Mouse (Mus musculus) adrenal gland, adult 8-10 months (tissue): ENCODE results near the gene Naip5. TPM values are rescaled to one million over a fixed set of nuclear protein-coding genes. Genes with fewer than 3 reads are reported as not detected.
"Not testable (repeated sequence)": the region's sequence is repeated elsewhere in the genome, so short reads cannot be mapped to it uniquely, and the experiment has no call there.

Experiments used
- DNase-seq: peaks from one replicate; pipeline ENCODE4 v3.0.0; 2022
- total RNA-seq, 4 experiments: library from RNA; stranded (reverse); gene quantifications; 2 replicates each; pipeline ENCODE4 v1.2.4; 2022

Gene Naip5
- 1 to 10 TPM; 2.7 to 8.3 (median 5.7) TPM for total RNA-seq

GRCm38 (mm10) chr13:100246223-100246622, at the start of gene Naip5:
Gene Naip5 (minus strand): TSS chr13:100246323.
- not testable (repeated sequence) for DNase-seq

DNA sequence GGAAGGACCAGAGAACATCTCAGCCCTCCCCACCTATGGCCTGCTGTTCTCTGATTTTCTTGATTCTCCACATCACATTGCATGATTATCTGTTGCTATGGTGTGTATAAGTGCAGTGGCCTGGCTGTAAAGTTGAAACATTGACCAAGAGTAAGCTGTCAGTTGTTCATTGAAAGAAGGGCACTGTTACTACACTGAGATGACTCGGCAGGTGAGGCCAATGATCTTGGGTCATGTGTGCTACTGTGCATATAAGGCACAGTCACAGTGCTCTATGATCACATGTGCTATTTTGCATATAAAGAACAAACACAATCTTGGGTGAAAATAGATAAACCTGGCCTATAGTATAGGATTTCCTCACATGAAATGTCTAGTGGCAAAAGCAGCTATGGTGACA, 38.5 kb upstream of the Naip5 start:
- DNase-seq, result no peak

GRCm38 (mm10) chr13:100271474-100272132, 25.5 kb upstream of the Naip5 start:
- not testable (repeated sequence) for DNase-seq

DNA sequence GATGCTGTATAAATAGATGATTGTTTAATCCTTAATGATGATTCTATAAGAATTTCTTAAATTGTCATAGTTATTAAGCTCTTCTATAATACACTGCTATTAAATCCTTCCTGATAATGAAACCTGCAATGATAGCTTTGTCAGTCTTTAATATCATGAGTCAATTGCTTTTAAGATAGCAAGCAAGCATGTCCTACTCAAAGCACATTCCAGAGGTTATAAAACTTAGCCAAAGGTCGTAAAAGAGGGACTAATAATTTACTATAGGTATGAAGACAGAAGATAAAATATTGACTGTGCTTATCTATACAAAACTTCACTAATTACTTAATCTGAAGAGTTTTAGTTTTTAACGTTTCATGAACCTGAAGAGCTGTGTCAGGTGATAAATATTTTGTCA, 10.9 kb upstream of the Naip5 start:
- DNase-seq, result not testable (repeated sequence)

DNA sequence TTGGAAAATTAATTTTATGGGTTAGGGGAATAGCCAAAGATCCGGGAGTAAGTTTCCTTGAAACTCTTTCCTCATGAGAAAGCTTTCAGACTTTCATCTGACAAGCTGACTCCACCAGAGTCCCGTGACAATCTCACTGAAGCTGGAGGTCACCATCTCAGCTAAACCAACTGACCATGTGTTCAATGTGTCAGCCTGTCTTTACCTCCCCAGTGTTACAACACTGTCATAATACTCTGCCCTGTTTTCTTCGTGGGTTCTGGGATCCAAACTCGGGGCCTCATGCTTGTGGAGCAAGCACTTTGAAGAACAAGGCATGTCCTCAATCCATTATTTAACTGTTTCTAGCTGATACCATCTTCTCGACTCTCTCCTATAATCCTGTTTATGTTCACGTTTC, 9.8 kb upstream of the Naip5 start:
- not testable (repeated sequence) for DNase-seq

DNA sequence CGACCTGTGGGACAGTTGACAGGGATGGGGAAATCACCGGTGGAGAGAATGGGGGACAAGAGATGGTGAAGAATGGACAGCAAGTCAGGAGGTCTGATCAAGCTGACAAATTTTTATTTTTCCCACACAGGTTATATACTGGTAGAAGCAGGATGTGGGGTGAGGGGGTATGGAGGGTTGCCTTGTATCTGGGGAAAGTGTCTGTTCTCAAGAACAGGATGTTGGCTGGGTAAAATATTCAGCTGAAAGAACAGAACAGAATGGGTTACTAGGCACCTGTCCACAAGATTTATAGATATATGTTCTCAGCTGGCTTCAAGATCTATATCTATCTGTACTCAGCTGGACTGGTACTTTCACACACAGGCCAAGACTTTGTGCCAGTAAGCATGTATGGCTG, 5.8 kb upstream of the Naip5 start:
- DNase-seq, result not testable (repeated sequence)

GRCm38 (mm10) chr13:100246896-100247519, 885 bp upstream of the Naip5 start:
- DNase-seq, result not testable (repeated sequence)

- peak; percentile 35 for DNase-seq
Measured at GRCm38 (mm10) chr13:100243702-100244101, 2.4 kb downstream of the Naip5 start.

DNA sequence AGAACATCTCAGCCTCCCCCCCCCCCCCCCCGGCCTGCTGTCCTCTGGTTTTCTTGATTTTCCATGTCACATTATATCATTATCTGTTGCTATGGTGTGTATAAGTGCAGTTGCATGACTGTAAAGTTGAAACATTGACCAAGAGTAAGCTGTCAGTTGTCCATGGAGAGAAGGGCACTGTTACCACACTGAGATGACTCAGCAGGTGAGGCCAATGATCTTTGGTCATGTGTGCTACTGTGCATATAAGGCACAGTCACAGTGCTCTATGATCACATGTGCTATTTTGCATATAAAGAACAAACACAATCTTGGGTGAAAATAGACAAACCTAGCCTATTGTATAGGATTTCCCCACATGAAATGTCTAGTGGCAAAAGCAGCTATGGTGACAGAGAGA, 32.4 kb downstream of the Naip5 start:
- not testable (repeated sequence) for DNase-seq

DNA sequence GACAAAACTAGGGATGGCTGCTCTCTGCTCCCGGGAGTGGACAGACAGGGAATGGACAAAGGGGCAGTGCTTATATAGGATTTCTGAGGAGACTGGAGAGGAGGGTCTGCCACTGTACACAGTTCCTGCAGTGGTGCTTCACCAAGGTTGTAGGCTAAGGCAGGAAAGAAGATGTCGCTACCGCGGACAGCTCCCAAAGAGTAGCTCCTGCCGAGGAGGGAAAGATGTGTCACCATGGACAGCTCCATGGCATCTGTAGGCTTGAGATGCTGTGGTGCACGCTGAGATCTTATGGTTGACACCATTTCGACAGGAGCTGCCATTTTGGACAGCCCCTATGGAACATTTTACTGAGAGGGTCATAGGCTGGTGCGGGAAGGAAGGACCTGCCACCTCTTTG, 35.6 kb downstream of the Naip5 start:
- peak; percentile 29 for DNase-seq

GRCm38 (mm10) chr13:100203319-100203718, 42.8 kb downstream of the Naip5 start:
- no peak for DNase-seq

- DNase-seq, result not testable (repeated sequence)
Measured at GRCm38 (mm10) chr13:100201659-100202333, 44.3 kb downstream of the Naip5 start, which contains the start of gene Naip2. Gene Naip2 (minus strand): TSS chr13:100202092.

- DNase-seq, result no peak
Measured at GRCm38 (mm10) chr13:100200778-100201177, 45.3 kb downstream of the Naip5 start.

DNA sequence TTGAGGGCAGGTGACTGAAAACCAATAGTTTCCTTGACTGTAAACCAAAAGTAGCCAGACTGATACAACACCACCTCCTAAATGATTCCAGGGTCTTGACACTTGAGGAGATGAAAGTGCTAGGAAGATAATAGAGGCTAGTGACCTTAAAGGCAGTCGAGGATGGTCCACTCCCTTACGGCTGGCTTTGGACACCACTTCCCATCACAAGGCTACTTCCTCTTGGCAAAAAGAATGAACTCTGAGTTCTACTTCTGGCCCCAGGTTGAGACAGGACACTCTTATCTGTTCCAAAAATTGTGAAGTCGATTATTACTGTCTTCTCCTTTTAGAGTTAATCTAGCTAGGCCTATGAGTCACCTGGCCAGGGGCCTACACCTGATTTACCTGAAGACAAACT, 50.7 kb downstream of the Naip5 start:
- no peak for DNase-seq

- not testable (repeated sequence) for DNase-seq
Measured at GRCm38 (mm10) chr13:100183111-100183510, 63.0 kb downstream of the Naip5 start.

- not testable (repeated sequence) for DNase-seq
Measured at GRCm38 (mm10) chr13:100174360-100174759, 71.8 kb downstream of the Naip5 start.

DNA sequence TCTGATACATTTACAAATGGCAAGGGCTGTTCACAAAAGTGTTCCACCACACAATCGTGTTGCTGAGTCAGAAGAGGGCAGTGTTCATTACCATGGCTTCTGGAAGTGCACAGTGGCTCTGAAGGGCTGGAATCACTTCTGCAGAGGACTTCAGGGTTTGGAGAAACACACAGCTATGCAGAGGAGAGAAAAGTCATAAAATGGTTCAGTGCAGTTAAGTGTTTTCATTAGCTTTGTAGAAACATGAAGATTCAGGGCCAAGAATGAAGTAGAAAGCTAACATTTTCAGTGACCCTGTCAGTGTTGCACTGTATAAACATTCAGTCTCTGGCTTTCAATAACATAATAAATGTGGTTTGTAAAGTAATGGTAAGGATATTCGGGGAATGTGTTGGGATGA, 79.7 kb downstream of the Naip5 start:
- not testable (repeated sequence) for DNase-seq

DNA sequence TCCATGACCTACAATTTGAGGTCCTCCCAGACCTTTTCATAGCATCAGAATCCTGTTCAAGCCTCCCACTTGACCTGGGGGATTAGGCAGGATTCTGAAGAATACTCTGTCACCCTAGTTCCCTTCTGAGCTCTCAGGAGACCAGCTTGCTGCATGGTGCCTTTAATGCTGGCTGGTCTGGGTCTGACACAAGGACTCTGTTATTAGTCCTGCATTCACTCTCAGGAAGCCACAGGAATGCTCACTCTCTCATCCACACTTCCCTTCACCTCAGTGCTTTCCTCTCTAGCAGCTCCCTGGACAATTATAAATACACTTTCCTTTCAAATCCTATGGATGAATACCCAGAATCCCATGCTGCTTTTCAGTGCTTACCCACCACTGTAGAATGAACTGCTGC, 83.7 kb downstream of the Naip5 start:
- DNase-seq, result not testable (repeated sequence)

Other genes with a start within 250 kb of the Naip5 start
- gene Mccc2, start 230.7 kb downstream of the Naip5 start, total RNA-seq, result 10 to 100 TPM; 61.2 to 74.3 (median 66.4) TPM
- 10 to 100 TPM; 26.9 to 35.3 (median 30.5) TPM for gene Bdp1, start 142.3 kb downstream of the Naip5 start, total RNA-seq
- 10 to 100 TPM in 2 of 4 experiments, 1 to 10 TPM in 2; 7.7 to 20.8 (median 10.1) TPM for gene Serf1, start 138.3 kb downstream of the Naip5 start, total RNA-seq
- gene Smn1, start 121.5 kb downstream of the Naip5 start, total RNA-seq, result 10 to 100 TPM; 27.5 to 48.1 (median 39.0) TPM
- gene Naip2, start 44.2 kb downstream of the Naip5 start, total RNA-seq, result 1 to 10 TPM; 1.7 to 3.2 (median 2.6) TPM
- gene Naip6, start 71.4 kb upstream of the Naip5 start, total RNA-seq, result 1 to 10 TPM in 1 of 4 experiments, under 1 TPM in 3; 0.23 to 1.2 (median 0.43) TPM
- under 1 TPM in 3 of 4 experiments, not detected in 1; 0.06 to 0.08 (median 0.07) TPM for gene Naip1, start 206.5 kb upstream of the Naip5 start, total RNA-seq
- 10 to 100 TPM; 31.7 to 42.7 (median 35.5) TPM for gene Gtf2h2, start 246.3 kb upstream of the Naip5 start, total RNA-seq